In genomic region chr4:141053568-141054161, GRCm38 (mm10) we compare ENCODE assay signal across 8 mouse cellular contexts. TPM values are rescaled to one million over a fixed set of nuclear protein-coding genes. Genes with fewer than 3 reads are reported as not detected.
DNase-seq lines count a peak whose midpoint lies in the region; ATAC-seq and TF ChIP-seq lines count a peak whose summit lies in the region.
"Had no signal": no experiment of that assay in that cellular context is flagged by ENCODE, and none has a peak within 500 bp of the region (broad histone marks: within the 10 kb centered on the region; RNA-seq: fewer than 3 reads in every experiment).

No protein-coding gene starts in this region.

- ATAC-seq in hindbrain, embryonic 15.5 days (ENCODE audit: low FRiP score, low read depth): peak; percentile 36
- peak; percentile 53 for ATAC-seq in neural tube, embryonic 14.5 days (ENCODE audit: low read depth)
- no peak for ATAC-seq in erythroblast, adult 5-6 weeks (replicated peaks; ENCODE audit: low FRiP score, poor library complexity, severe bottlenecking)

- no peak for TF ChIP-seq POLR2A in brain, embryonic 14.5 days (IDR thresholded peaks at IDR 0.05; ENCODE audit: borderline replicate concordance, extremely low read depth, insufficient read depth, insufficient read length, poor library complexity, severe bottlenecking)

- peak overlapping the region; percentile 50 for H3K4me2 ChIP-seq in hindbrain, embryonic 15.5 days
- H3K4me2 ChIP-seq in neural tube, embryonic 14.5 days (ENCODE audit: low read depth, low read length): peak overlapping the region; percentile 12; the same call in 1 of the 2 replicates

- no peak for TF ChIP-seq CTCF in brain, embryonic 14.5 days (IDR thresholded peaks at IDR 0.05; ENCODE audit: borderline replicate concordance, extremely low read depth, insufficient read depth, insufficient read length)

- peaks cover 41% of the 10 kb centered on the region for H3K4me1 ChIP-seq in hindbrain, embryonic 15.5 days (replicated peaks)
- H3K4me1 ChIP-seq in neural tube, embryonic 14.5 days (ENCODE audit: control insufficient read depth, insufficient read depth, low read length): peaks cover 26% of the 10 kb centered on the region

- peak overlapping the region; percentile 40 for H3K9ac ChIP-seq in hindbrain, embryonic 15.5 days
- 0 out of 2 replicates have a peak overlapping the region, but pooled peaks have one; percentile 16 for H3K9ac ChIP-seq in neural tube, embryonic 14.5 days (replicated peaks; ENCODE audit: low read depth, low read length)

- H3K36me3 ChIP-seq in hindbrain, embryonic 15.5 days: no peaks in the 10 kb centered on the region
- H3K36me3 ChIP-seq in neural tube, embryonic 14.5 days (ENCODE audit: control insufficient read depth, insufficient read depth, low read length): no peaks in the 10 kb centered on the region; the same call in 1 of the 2 replicates

- peak overlapping the region; percentile 17 for H3K4me3 ChIP-seq in hindbrain, embryonic 15.5 days
- H3K4me3 ChIP-seq in neural tube, embryonic 14.5 days (ENCODE audit: low read depth, low read length): no peak overlapping the region

- WGBS in hindbrain, embryonic 15.5 days: 19% methylated on average over 17 of the region's 17 CpGs
- 29% methylated on average over 15 of the region's 17 CpGs for WGBS in neural tube, embryonic 14.5 days

- peak overlapping the region; percentile 81 for H3K27ac ChIP-seq in hindbrain, embryonic 15.5 days (replicated peaks)
- H3K27ac ChIP-seq in neural tube, embryonic 14.5 days (ENCODE audit: low read depth, low read length): peak overlapping the region; percentile 78

- no peaks in the 10 kb centered on the region for H3K27me3 ChIP-seq in hindbrain, embryonic 15.5 days
- no peaks in the 10 kb centered on the region for H3K27me3 ChIP-seq in neural tube, embryonic 14.5 days (ENCODE audit: control insufficient read depth, insufficient read depth, low read length)

- peak; percentile 91 for DNase-seq in brain, embryonic 14.5 days (ENCODE audit: low read depth)
- DNase-seq in embryo, embryonic 10 days (ENCODE audit: low spot score): peak; percentile 70
- peak; percentile 56 to 71 for DNase-seq in layer of hippocampus, postnatal 25 days (ENCODE audit: extremely low spot score in 1 of 2, low spot score in 1 of 2)
- no peak for DNase-seq in adrenal gland, adult 8-10 months

- H3K9me3 ChIP-seq in hindbrain, embryonic 15.5 days: no peaks in the 10 kb centered on the region
- H3K9me3 ChIP-seq in neural tube, embryonic 14.5 days (ENCODE audit: control insufficient read depth, low read length): no peaks in the 10 kb centered on the region

RNA-seq across cellular contexts. Expression of gene Crocc, which starts 6.7 kb away (rescaled TPM):
- polyA plus RNA-seq in brain, embryonic 14.5 days (2012; rRNA removed): 40.4 and 42.5 TPM in 2 replicates
- polyA plus RNA-seq in hindbrain, embryonic 15.5 days (2015; fragmentation: Nextera tagmentation; extraction: Ambion mirVana): 6.2 and 7.7 TPM in 2 replicates
- 10 to 100 TPM; 46.3 to 73.9 TPM for total RNA-seq in layer of hippocampus, postnatal 25 days (2021)
- polyA plus RNA-seq in neural tube, embryonic 14.5 days (2014; fragmentation: Nextera tagmentation; extraction: Ambion mirVana): 4.8 and 5.2 TPM in 2 replicates
- total RNA-seq in adrenal gland, adult 8-10 months (2022): 10 to 100 TPM in 3 of 4 experiments, 1 to 10 TPM in 1; 8.4 to 22.2 (median 13.2) TPM
- total RNA-seq in erythroblast, adult 5-6 weeks (2015; ENCODE audit: low replicate concordance): not detected in 2 replicates
- 0.34 and 4.9 TPM in 2 replicates for total RNA-seq in erythroblast, adult 5-6 weeks (2017; ENCODE audit: low replicate concordance)

RNA-seq across cellular contexts. Expression of gene Necap2, which starts 24.5 kb away (rescaled TPM):
- polyA plus RNA-seq in brain, embryonic 14.5 days (2012; rRNA removed): 58.5 and 74.2 TPM in 2 replicates
- 50.6 and 56.2 TPM in 2 replicates for polyA plus RNA-seq in hindbrain, embryonic 15.5 days (2015; fragmentation: Nextera tagmentation; extraction: Ambion mirVana)
- total RNA-seq in layer of hippocampus, postnatal 25 days (2021): 10 to 100 TPM; 41.2 to 46.5 TPM
- polyA plus RNA-seq in neural tube, embryonic 14.5 days (2014; fragmentation: Nextera tagmentation; extraction: Ambion mirVana): 37.0 and 49.9 TPM in 2 replicates
- 10 to 100 TPM; 55.4 to 82.5 (median 71.9) TPM for total RNA-seq in adrenal gland, adult 8-10 months (2022)
- 41.0 and 58.6 TPM in 2 replicates for total RNA-seq in erythroblast, adult 5-6 weeks (2015; ENCODE audit: low replicate concordance)
- 68.0 and 75.4 TPM in 2 replicates for total RNA-seq in erythroblast, adult 5-6 weeks (2017; ENCODE audit: low replicate concordance)

RNA-seq across cellular contexts. Expression of gene Spata21, which starts 34.5 kb away (rescaled TPM):
- polyA plus RNA-seq in brain, embryonic 14.5 days (2012; rRNA removed): 0.05 TPM in 1 of 2 replicates, not detected in the other
- 0.43 and 0.71 TPM in 2 replicates for polyA plus RNA-seq in hindbrain, embryonic 15.5 days (2015; fragmentation: Nextera tagmentation; extraction: Ambion mirVana)
- under 1 TPM; 0.17 to 0.21 TPM for total RNA-seq in layer of hippocampus, postnatal 25 days (2021)
- polyA plus RNA-seq in neural tube, embryonic 14.5 days (2014; fragmentation: Nextera tagmentation; extraction: Ambion mirVana): 0.50 and 0.79 TPM in 2 replicates
- not detected for total RNA-seq in adrenal gland, adult 8-10 months (2022)
- total RNA-seq in erythroblast, adult 5-6 weeks (2015; ENCODE audit: low replicate concordance): not detected in 2 replicates
- total RNA-seq in erythroblast, adult 5-6 weeks (2017; ENCODE audit: low replicate concordance): not detected in 2 replicates
- polyA plus RNA-seq: small intestine, adult 2 months had no signal

RNA-seq across cellular contexts. Expression of gene Mfap2, which starts 43.4 kb away (rescaled TPM):
- polyA plus RNA-seq in brain, embryonic 14.5 days (2012; rRNA removed): 186 and 220 TPM in 2 replicates
- 161 and 173 TPM in 2 replicates for polyA plus RNA-seq in hindbrain, embryonic 15.5 days (2015; fragmentation: Nextera tagmentation; extraction: Ambion mirVana)
- 1 to 10 TPM; 5.2 to 5.7 TPM for total RNA-seq in layer of hippocampus, postnatal 25 days (2021)
- polyA plus RNA-seq in neural tube, embryonic 14.5 days (2014; fragmentation: Nextera tagmentation; extraction: Ambion mirVana): 109 and 229 TPM in 2 replicates
- 10 to 100 TPM in 2 of 4 experiments, 1 to 10 TPM in 2; 9.1 to 12.3 (median 10.3) TPM for total RNA-seq in adrenal gland, adult 8-10 months (2022)
- total RNA-seq in erythroblast, adult 5-6 weeks (2015; ENCODE audit: low replicate concordance): not detected in 2 replicates
- total RNA-seq in erythroblast, adult 5-6 weeks (2017; ENCODE audit: low replicate concordance): not detected in 2 replicates
